Mouse (Mus musculus): Measurements from ENCODE around the gene Slc17a7. TPM values are rescaled to one million over a fixed set of nuclear protein-coding genes. Genes with fewer than 3 reads are reported as not detected.

The Slc17a7 gene
- polyA plus RNA-seq, 1 experiment from 2014 or later: not detected

GRCm38 (mm10) chr7:45139904-45140723 lies 23.6 kb upstream of the Slc17a7 start:
- Histone ChIP-seq H3K4me1 (ENCODE audit: control insufficient read depth, insufficient read depth, low read length) (no peaks in the 10 kb centered on the region; the same call in 1 of the 2 replicates), H3K9ac (ENCODE audit: low read depth, low read length) (no peak overlapping the region), H3K27me3 (replicated peaks; ENCODE audit: control insufficient read depth, insufficient read depth, low read length) (no peaks in the 10 kb centered on the region), H3K4me3 (ENCODE audit: low read length) (no peak overlapping the region), H3K9me3 (ENCODE audit: control insufficient read depth, low read length) (no peaks in the 10 kb centered on the region), H3K4me2 (ENCODE audit: low read depth, low read length) (no peak overlapping the region), H3K36me3 (ENCODE audit: control insufficient read depth, insufficient read depth, low read length) (peaks cover 14% of the 10 kb centered on the region), H3K27ac (ENCODE audit: low read length) (no peak overlapping the region)
- WGBS: 70% methylated on average over 8 of the region's 8 CpGs
- ATAC-seq: no peak

GRCm38 (mm10) chr7:45141319-45141718 lies 22.4 kb upstream of the Slc17a7 start:
- Histone ChIP-seq H3K4me1 (ENCODE audit: control insufficient read depth, insufficient read depth, low read length) (no peaks in the 10 kb centered on the region), H3K9ac (ENCODE audit: low read depth, low read length) (no peak overlapping the region), H3K36me3 (ENCODE audit: control insufficient read depth, insufficient read depth, low read length) (peaks cover 16% of the 10 kb centered on the region), H3K27ac (ENCODE audit: low read length) (no peak overlapping the region), H3K9me3 (ENCODE audit: control insufficient read depth, low read length) (no peaks in the 10 kb centered on the region), H3K27me3 (replicated peaks; ENCODE audit: control insufficient read depth, insufficient read depth, low read length) (no peaks in the 10 kb centered on the region), H3K4me2 (ENCODE audit: low read depth, low read length) (no peak overlapping the region), H3K4me3 (ENCODE audit: low read length) (no peak overlapping the region)
- ATAC-seq: no peak
- whole genome bisulfite sequencing: 85% methylated on average over 3 of the region's 3 CpGs

DNA sequence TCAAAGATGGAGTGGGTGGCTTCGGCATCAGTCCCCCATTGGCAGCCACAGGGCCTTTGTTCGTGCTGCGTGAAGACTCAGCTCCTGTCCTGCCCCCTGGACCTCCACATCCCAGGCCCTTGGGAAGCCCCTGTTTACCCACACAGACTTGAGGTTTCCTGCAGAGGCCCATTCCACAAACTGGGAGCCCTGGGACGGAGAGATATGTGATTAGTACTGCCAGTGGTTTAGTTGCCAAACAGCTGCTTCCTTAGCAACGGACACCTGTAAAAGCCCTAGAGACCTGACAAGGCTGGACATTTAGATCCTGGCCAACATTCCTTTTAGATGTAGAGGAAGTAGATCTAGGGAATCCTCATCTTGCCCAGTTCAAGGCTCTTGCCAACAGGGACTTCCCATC lies 21.8 kb upstream of the Slc17a7 start:
- peaks cover 16% of the 10 kb centered on the region for H3K36me3 ChIP-seq (ENCODE audit: control insufficient read depth, insufficient read depth, low read length)
- WGBS: 87% methylated on average over 5 of the region's 5 CpGs
- no peak overlapping the region for H3K9ac ChIP-seq (ENCODE audit: low read depth, low read length)
- no peak overlapping the region for H3K27ac ChIP-seq (ENCODE audit: low read length)
- H3K4me2 ChIP-seq (ENCODE audit: low read depth, low read length): no peak overlapping the region
- H3K27me3 ChIP-seq (replicated peaks; ENCODE audit: control insufficient read depth, insufficient read depth, low read length): no peaks in the 10 kb centered on the region
- H3K4me1 ChIP-seq (ENCODE audit: control insufficient read depth, insufficient read depth, low read length): no peaks in the 10 kb centered on the region
- H3K4me3 ChIP-seq (ENCODE audit: low read length): no peak overlapping the region
- ATAC-seq: no peak
- no peaks in the 10 kb centered on the region for H3K9me3 ChIP-seq (ENCODE audit: control insufficient read depth, low read length)

GRCm38 (mm10) chr7:45144368-45145174 lies 19.2 kb upstream of the Slc17a7 start:
- Histone ChIP-seq H3K4me2 (ENCODE audit: low read depth, low read length) (no peak overlapping the region), H3K4me1 (ENCODE audit: control insufficient read depth, insufficient read depth, low read length) (peaks cover 13% of the 10 kb centered on the region; the same call in 1 of the 2 replicates), H3K36me3 (ENCODE audit: control insufficient read depth, insufficient read depth, low read length) (peaks cover 16% of the 10 kb centered on the region), H3K9me3 (ENCODE audit: control insufficient read depth, low read length) (no peaks in the 10 kb centered on the region), H3K4me3 (ENCODE audit: low read length) (no peak overlapping the region), H3K27ac (ENCODE audit: low read length) (no peak overlapping the region), H3K27me3 (replicated peaks; ENCODE audit: control insufficient read depth, insufficient read depth, low read length) (no peaks in the 10 kb centered on the region), H3K9ac (ENCODE audit: low read depth, low read length) (no peak overlapping the region)
- 88% methylated on average over 13 of the region's 13 CpGs for WGBS
- no peak for ATAC-seq

DNA sequence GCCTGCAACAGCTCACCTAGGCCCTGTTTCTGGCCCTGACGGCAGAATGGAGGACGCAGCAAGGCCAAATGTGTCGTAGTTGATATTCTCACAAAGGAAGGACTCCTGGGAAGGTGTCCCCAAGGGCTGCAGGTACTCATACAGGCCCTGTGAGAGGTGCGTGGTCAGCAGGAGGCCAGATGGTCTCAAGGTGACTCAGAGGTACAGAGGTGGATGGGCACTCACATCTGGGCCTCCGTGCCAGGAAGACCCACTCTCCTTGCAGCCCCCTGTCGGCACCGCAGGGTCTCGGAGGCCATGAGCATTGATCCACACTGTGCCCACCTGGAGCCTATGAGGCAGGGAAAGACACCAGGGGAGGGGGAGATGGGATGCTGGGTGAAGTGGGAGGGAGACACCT lies 18.3 kb upstream of the Slc17a7 start:
- Histone ChIP-seq H3K27ac (ENCODE audit: low read length) (no peak overlapping the region), H3K4me2 (ENCODE audit: low read depth, low read length) (no peak overlapping the region), H3K27me3 (replicated peaks; ENCODE audit: control insufficient read depth, insufficient read depth, low read length) (no peaks in the 10 kb centered on the region), H3K36me3 (ENCODE audit: control insufficient read depth, insufficient read depth, low read length) (peaks cover 16% of the 10 kb centered on the region), H3K9me3 (ENCODE audit: control insufficient read depth, low read length) (no peaks in the 10 kb centered on the region), H3K4me3 (ENCODE audit: low read length) (no peak overlapping the region), H3K4me1 (ENCODE audit: control insufficient read depth, insufficient read depth, low read length) (peaks cover 18% of the 10 kb centered on the region; the same call in 1 of the 2 replicates), H3K9ac (ENCODE audit: low read depth, low read length) (no peak overlapping the region)
- 95% methylated on average over 8 of the region's 8 CpGs for WGBS
- ATAC-seq: no peak

DNA sequence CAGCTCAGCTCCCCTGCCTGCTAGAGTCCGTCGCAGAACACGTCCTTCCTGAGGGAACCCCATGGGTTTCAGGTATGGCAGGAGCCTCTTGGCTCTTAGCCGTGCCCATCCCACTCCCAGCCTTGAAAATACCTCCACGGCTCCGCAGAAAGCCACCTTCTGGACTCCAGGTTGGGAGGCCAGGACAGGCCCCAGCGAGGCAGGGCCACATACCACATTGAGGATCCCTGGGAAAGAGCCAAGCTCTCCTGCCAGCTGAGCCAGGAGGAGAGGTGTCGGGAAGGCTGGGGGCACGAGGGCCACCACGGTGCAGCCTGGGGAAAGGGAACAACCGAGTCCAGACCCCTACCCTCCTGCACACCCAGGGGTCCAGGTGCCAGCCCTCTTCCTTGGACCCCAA lies 16.5 kb upstream of the Slc17a7 start:
- Histone ChIP-seq H3K4me1 (ENCODE audit: control insufficient read depth, insufficient read depth, low read length) (peaks cover 21% of the 10 kb centered on the region; the same call in 1 of the 2 replicates), H3K4me3 (ENCODE audit: low read length) (no peak overlapping the region), H3K36me3 (ENCODE audit: control insufficient read depth, insufficient read depth, low read length) (peaks cover 16% of the 10 kb centered on the region; the same call in 1 of the 2 replicates), H3K4me2 (ENCODE audit: low read depth, low read length) (no peak overlapping the region), H3K9me3 (ENCODE audit: control insufficient read depth, low read length) (no peaks in the 10 kb centered on the region), H3K27me3 (replicated peaks; ENCODE audit: control insufficient read depth, insufficient read depth, low read length) (no peaks in the 10 kb centered on the region), H3K27ac (ENCODE audit: low read length) (no peak overlapping the region), H3K9ac (ENCODE audit: low read depth, low read length) (no peak overlapping the region)
- ATAC-seq: no peak
- WGBS: 95% methylated on average over 11 of the region's 11 CpGs

GRCm38 (mm10) chr7:45147899-45148298 lies 15.8 kb upstream of the Slc17a7 start:
- Histone ChIP-seq H3K9me3 (ENCODE audit: control insufficient read depth, low read length) (no peaks in the 10 kb centered on the region), H3K27ac (ENCODE audit: low read length) (no peak overlapping the region), H3K4me1 (ENCODE audit: control insufficient read depth, insufficient read depth, low read length) (peaks cover 21% of the 10 kb centered on the region; the same call in 1 of the 2 replicates), H3K27me3 (replicated peaks; ENCODE audit: control insufficient read depth, insufficient read depth, low read length) (no peaks in the 10 kb centered on the region), H3K9ac (ENCODE audit: low read depth, low read length) (no peak overlapping the region), H3K36me3 (ENCODE audit: control insufficient read depth, insufficient read depth, low read length) (peaks cover 15% of the 10 kb centered on the region; the same call in 1 of the 2 replicates), H3K4me2 (ENCODE audit: low read depth, low read length) (no peak overlapping the region), H3K4me3 (ENCODE audit: low read length) (no peak overlapping the region)
- WGBS: 72% methylated on average over 11 of the region's 11 CpGs
- no peak for ATAC-seq

GRCm38 (mm10) chr7:45148534-45149098 lies 15.1 kb upstream of the Slc17a7 start:
- Histone ChIP-seq H3K9me3 (ENCODE audit: control insufficient read depth, low read length) (no peaks in the 10 kb centered on the region), H3K36me3 (ENCODE audit: control insufficient read depth, insufficient read depth, low read length) (peaks cover 11% of the 10 kb centered on the region; the same call in 1 of the 2 replicates), H3K4me2 (ENCODE audit: low read depth, low read length) (no peak overlapping the region), H3K27ac (ENCODE audit: low read length) (peak overlapping the region; percentile 8), H3K4me3 (ENCODE audit: low read length) (no peak overlapping the region), H3K27me3 (replicated peaks; ENCODE audit: control insufficient read depth, insufficient read depth, low read length) (no peaks in the 10 kb centered on the region), H3K9ac (ENCODE audit: low read depth, low read length) (peak overlapping the region; percentile 12; the same call in 1 of the 2 replicates), H3K4me1 (ENCODE audit: control insufficient read depth, insufficient read depth, low read length) (peaks cover 26% of the 10 kb centered on the region; the same call in 1 of the 2 replicates)
- ATAC-seq: no peak
- 53% methylated on average over 4 of the region's 4 CpGs for WGBS

DNA sequence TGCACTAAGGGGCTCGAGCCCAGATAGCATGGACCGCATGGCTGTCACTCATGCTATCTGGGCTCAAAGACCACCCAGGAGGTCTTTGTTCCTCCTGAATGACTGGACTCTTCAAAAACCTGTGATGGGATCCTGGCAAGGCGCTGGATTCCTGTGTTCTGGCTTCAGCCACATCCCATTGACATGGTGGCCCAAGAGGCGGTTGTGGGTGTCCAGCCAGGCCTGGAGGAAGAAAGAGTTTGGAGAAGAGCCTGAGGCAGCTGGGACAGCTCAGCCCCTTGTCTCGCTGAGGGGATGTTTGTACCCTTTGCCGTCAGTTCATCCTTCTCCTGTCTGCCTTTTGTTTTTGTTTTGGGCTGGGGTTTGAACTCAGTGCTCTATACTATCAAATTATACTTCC lies 14.2 kb upstream of the Slc17a7 start:
- 67% methylated on average over 6 of the region's 6 CpGs for WGBS
- Histone ChIP-seq H3K4me2 (ENCODE audit: low read depth, low read length) (no peak overlapping the region), H3K36me3 (ENCODE audit: control insufficient read depth, insufficient read depth, low read length) (peaks cover 6% of the 10 kb centered on the region; the same call in 1 of the 2 replicates), H3K27me3 (replicated peaks; ENCODE audit: control insufficient read depth, insufficient read depth, low read length) (no peaks in the 10 kb centered on the region), H3K9me3 (ENCODE audit: control insufficient read depth, low read length) (no peaks in the 10 kb centered on the region), H3K4me1 (ENCODE audit: control insufficient read depth, insufficient read depth, low read length) (peaks cover 27% of the 10 kb centered on the region; the same call in 1 of the 2 replicates), H3K9ac (ENCODE audit: low read depth, low read length) (no peak overlapping the region), H3K4me3 (ENCODE audit: low read length) (no peak overlapping the region), H3K27ac (ENCODE audit: low read length) (peak overlapping the region; percentile 52; the same call in 1 of the 2 replicates)
- ATAC-seq: no peak

All from intestine, embryonic 16.5 days (tissue).